ENCODE assay signal across 7 mouse cellular contexts in genomic region chr15:30885410-30885809, GRCm38 (mm10).
A peak's percentile ranks its signal among the peaks of the same experiment; 100 is the strongest.
DNase-seq lines count a peak whose midpoint lies in the region; ATAC-seq lines count a peak whose summit lies in the region.

No protein-coding gene starts in this region.

- peaks cover 7% of the 10 kb centered on the region; the same call in 1 of the 2 replicates for H3K4me1 ChIP-seq in midbrain, embryonic 14.5 days (ENCODE audit: control insufficient read depth, insufficient read depth, low read length)
- no peaks in the 10 kb centered on the region for H3K4me1 ChIP-seq in midbrain, embryonic 11.5 days (ENCODE audit: control insufficient read depth, insufficient read depth, low read length)
- peaks cover 16% of the 10 kb centered on the region for H3K4me1 ChIP-seq in heart, embryonic 15.5 days (replicated peaks)

- 0 out of 2 replicates have a peak, but pooled peaks have one; percentile 52 for ATAC-seq in midbrain, embryonic 14.5 days (ENCODE audit: low FRiP score, low TSS enrichment)
- ATAC-seq in midbrain, embryonic 11.5 days (ENCODE audit: low FRiP score), result no peak
- peak; percentile 90 for ATAC-seq in heart, embryonic 15.5 days (replicated peaks; ENCODE audit: insufficient number of reproducible peaks, insufficient read depth, low FRiP score, low read depth)

- H3K9ac ChIP-seq in midbrain, embryonic 14.5 days (replicated peaks; ENCODE audit: low read length), result no peak overlapping the region
- H3K9ac ChIP-seq in midbrain, embryonic 11.5 days (ENCODE audit: low read length), result no peak overlapping the region
- no peak overlapping the region for H3K9ac ChIP-seq in heart, embryonic 15.5 days

- H3K27me3 ChIP-seq in midbrain, embryonic 14.5 days (ENCODE audit: control insufficient read depth, insufficient read depth, low read length), result no peaks in the 10 kb centered on the region
- no peaks in the 10 kb centered on the region for H3K27me3 ChIP-seq in midbrain, embryonic 11.5 days (ENCODE audit: control insufficient read depth, insufficient read depth, low read length)
- H3K27me3 ChIP-seq in heart, embryonic 15.5 days, result no peaks in the 10 kb centered on the region

- H3K4me2 ChIP-seq in midbrain, embryonic 14.5 days (ENCODE audit: low read length), result no peak overlapping the region
- H3K4me2 ChIP-seq in midbrain, embryonic 11.5 days, result no peak overlapping the region
- H3K4me2 ChIP-seq in heart, embryonic 15.5 days, result peak overlapping the region; percentile 43

- no peak overlapping the region for H3K27ac ChIP-seq in midbrain, embryonic 14.5 days (replicated peaks; ENCODE audit: low read depth, low read length)
- no peak overlapping the region for H3K27ac ChIP-seq in midbrain, embryonic 11.5 days (ENCODE audit: low read depth, low read length)
- peak overlapping the region; percentile 64 for H3K27ac ChIP-seq in heart, embryonic 15.5 days

- 69% methylated on average over 6 of the region's 6 CpGs for WGBS in midbrain, embryonic 14.5 days
- 89% methylated on average over 6 of the region's 6 CpGs for WGBS in midbrain, embryonic 11.5 days
- WGBS in heart, embryonic 15.5 days, result 22% methylated on average over 6 of the region's 6 CpGs

- DNase-seq in midbrain, embryonic 14.5 days, result peak; percentile 72
- no peak for DNase-seq in midbrain, embryonic 11.5 days (ENCODE audit: low spot score, missing footprints)
- peak; percentile 72 to 82 for DNase-seq in cerebellum, postnatal 14 days
- DNase-seq in retina, postnatal 1 day, result peak; percentile 43
- no peak for DNase-seq in spleen, postnatal 36 days (ENCODE audit: low spot score in 2 of 2)
- DNase-seq in gastrocnemius, postnatal 25 days, result no peak

- H3K9me3 ChIP-seq in midbrain, embryonic 14.5 days (ENCODE audit: control insufficient read depth, low read length), result no peaks in the 10 kb centered on the region
- no peaks in the 10 kb centered on the region for H3K9me3 ChIP-seq in midbrain, embryonic 11.5 days (ENCODE audit: control insufficient read depth, low read length)
- H3K9me3 ChIP-seq in heart, embryonic 15.5 days (replicated peaks), result no peaks in the 10 kb centered on the region

- 0 out of 2 replicates have a peak, but pooled peaks cover 14% of the 10 kb centered on the region for H3K36me3 ChIP-seq in midbrain, embryonic 14.5 days (ENCODE audit: control insufficient read depth, insufficient read depth, low read length)
- no peaks in the 10 kb centered on the region for H3K36me3 ChIP-seq in midbrain, embryonic 11.5 days (ENCODE audit: control insufficient read depth, insufficient read depth, low read length)
- no peaks in the 10 kb centered on the region for H3K36me3 ChIP-seq in heart, embryonic 15.5 days

- no peak overlapping the region for H3K4me3 ChIP-seq in midbrain, embryonic 14.5 days (replicated peaks; ENCODE audit: low read depth, low read length)
- H3K4me3 ChIP-seq in midbrain, embryonic 11.5 days (ENCODE audit: low read depth, low read length), result no peak overlapping the region
- no peak overlapping the region for H3K4me3 ChIP-seq in heart, embryonic 15.5 days

Comparison
In these comparisons a context has a peak if more than half of its experiments do, and no peak if none do; other contexts are left out.
1. DNase-seq: peak in midbrain, embryonic 14.5 days (single experiment), cerebellum, postnatal 14 days (2 of 2) and retina, postnatal 1 day (single experiment); none in midbrain, embryonic 11.5 days (single experiment), spleen, postnatal 36 days (0 of 2) and gastrocnemius, postnatal 25 days (single experiment).